Mouse (Mus musculus) CH12.LX (cell line): Measurements from ENCODE around the gene Ccz1. TPM values are rescaled to one million over a fixed set of nuclear protein-coding genes. Genes with fewer than 3 reads are reported as not detected.

Source experiments
- DNase-seq: peaks from one replicate; pipeline ENCODE4 v3.0.0-alpha.2; 2013; ENCODE audit errors: extremely low read depth
- H3K27ac ChIP-seq: 2 replicates; pipeline ENCODE4 v1.5.1; 2012; ENCODE audit warnings: low read depth, mild to moderate bottlenecking, control low read depth, moderate library complexity; ENCODE audit not compliant: insufficient read depth
- H3K27me3 ChIP-seq: replicated peaks from 2 replicates; pipeline ENCODE3; 2012; ENCODE audit warnings: inconsistent platforms
- H3K36me3 ChIP-seq, 2 experiments: replicated peaks in 1 of 2; 2 replicates each; pipeline versions ENCODE3 to v1.6.1; 2012; ENCODE audit warnings: inconsistent platforms in 1 of 2, low read length in 1 of 2, mild to moderate bottlenecking in 1 of 2, mixed read lengths in 1 of 2, moderate library complexity in 1 of 2; ENCODE audit not compliant: control insufficient read depth in 1 of 2, insufficient read depth in 1 of 2
- H3K4me1 ChIP-seq, 2 experiments: 2 replicates each; pipeline ENCODE4 v1.6.1; 2012; ENCODE audit warnings: inconsistent platforms in 1 of 2, moderate library complexity in 1 of 2; ENCODE audit not compliant: insufficient read depth in 2 of 2, control insufficient read depth in 1 of 2
- H3K4me2 ChIP-seq: 2 replicates; pipeline ENCODE4 v1.6.1; 2012; ENCODE audit warnings: low read depth, mild to moderate bottlenecking, control low read depth; ENCODE audit not compliant: poor library complexity, insufficient read depth, severe bottlenecking
- H3K4me3 ChIP-seq, 3 experiments: fragments of 150-350 bp in 1 of 3; sonication (generic) in 1 of 3; replicated peaks in 1 of 3; 2 replicates each; pipeline versions ENCODE3 to v1.5.1; 2011 to 2012; ENCODE audit warnings: low read depth in 2 of 3, low read length in 2 of 3, mild to moderate bottlenecking in 2 of 3, moderate library complexity in 2 of 3, control low read depth in 1 of 3, improper control_type of control experiment in 1 of 3, inconsistent platforms in 1 of 3, mixed read lengths in 1 of 3; ENCODE audit not compliant: poor library complexity in 1 of 3
- H3K79me2 ChIP-seq: replicated peaks from 2 replicates; pipeline ENCODE4 v1.6.1; 2012; ENCODE audit warnings: mild to moderate bottlenecking, moderate library complexity; ENCODE audit not compliant: control insufficient read depth, poor library complexity, insufficient read depth, severe bottlenecking; ENCODE audit errors: extremely low read depth
- H3K9ac ChIP-seq: 2 replicates; pipeline ENCODE4 v1.6.1; 2012; ENCODE audit warnings: low read depth, mild to moderate bottlenecking, control low read depth, moderate library complexity; ENCODE audit not compliant: insufficient read depth
- H3K9me3 ChIP-seq: replicated peaks from 2 replicates; pipeline ENCODE3; 2012; ENCODE audit warnings: low read length, inconsistent platforms, mixed read lengths
- BHLHE40 ChIP-seq: IDR thresholded peaks from 2 replicates; pipeline ENCODE4 v1.6.1; 2011; ENCODE audit warnings: mild to moderate bottlenecking, low read depth, low read length, improper control_type of control experiment
- CTCF ChIP-seq, 2 experiments: IDR thresholded peaks in 1 of 2; conservative IDR thresholded peaks in 1 of 2; 2 replicates each; pipeline ENCODE4 v1.5.1; 2011 to 2012; ENCODE audit warnings: low read depth in 2 of 2, low read length in 2 of 2, improper control_type of control experiment in 1 of 2, inconsistent platforms in 1 of 2, mild to moderate bottlenecking in 1 of 2, moderate library complexity in 1 of 2
- E2F4 ChIP-seq: IDR thresholded peaks from 2 replicates; pipeline ENCODE4 v1.6.1; 2011; ENCODE audit warnings: low read depth, low read length, improper control_type of control experiment; ENCODE audit not compliant: insufficient replicate concordance
- ELF1 ChIP-seq: IDR thresholded peaks from 2 replicates; pipeline ENCODE4 v1.6.1; 2014; ENCODE audit warnings: low read depth, mild to moderate bottlenecking, inconsistent platforms, low read length, improper control_type of control experiment
- EP300 ChIP-seq: IDR thresholded peaks from 2 replicates; pipeline ENCODE4 v1.6.1; 2011; ENCODE audit warnings: low read length, improper control_type of control experiment
- HCFC1 ChIP-seq: IDR thresholded peaks from 2 replicates; pipeline ENCODE4 v1.6.1; 2012; ENCODE audit warnings: low read depth, mild to moderate bottlenecking, inconsistent platforms, low read length, improper control_type of control experiment
- JUND ChIP-seq: conservative IDR thresholded peaks from 2 replicates; pipeline ENCODE4 v1.6.1; 2011; ENCODE audit warnings: low read depth, low read length, improper control_type of control experiment
- KAT2A ChIP-seq: IDR thresholded peaks from 2 replicates; pipeline ENCODE4 v1.6.1; 2012; ENCODE audit warnings: low read length, improper control_type of control experiment, inconsistent platforms; ENCODE audit not compliant: insufficient replicate concordance
- MAFK ChIP-seq: IDR thresholded peaks from 2 replicates; pipeline ENCODE4 v1.6.1; 2011; ENCODE audit warnings: low read length, improper control_type of control experiment; ENCODE audit not compliant: insufficient replicate concordance
- MAZ ChIP-seq: IDR thresholded peaks from 2 replicates; pipeline ENCODE4 v1.6.1; 2012; ENCODE audit warnings: low read depth, mild to moderate bottlenecking, inconsistent platforms, low read length, improper control_type of control experiment, moderate library complexity
- MEF2A ChIP-seq: IDR thresholded peaks from 2 replicates; pipeline ENCODE4 v1.6.1; 2014; ENCODE audit warnings: low read depth, mild to moderate bottlenecking, inconsistent platforms, low read length, improper control_type of control experiment, borderline replicate concordance
- MXI1 ChIP-seq: IDR thresholded peaks from 2 replicates; pipeline ENCODE4 v1.6.1; 2011; ENCODE audit warnings: mild to moderate bottlenecking, low read depth, low read length, improper control_type of control experiment
- POLR2A ChIP-seq: IDR thresholded peaks from 2 replicates; pipeline ENCODE4 v1.6.1; 2011; ENCODE audit warnings: low read depth, mild to moderate bottlenecking, improper control_type of control experiment, low read length
- POLR2AphosphoS2 ChIP-seq: IDR thresholded peaks from 2 replicates; pipeline ENCODE4 v1.6.1; 2011; ENCODE audit warnings: low read depth, low read length, improper control_type of control experiment
- RCOR1 ChIP-seq: conservative IDR thresholded peaks from 2 replicates; pipeline ENCODE4 v1.6.1; 2012; ENCODE audit warnings: low read depth, mild to moderate bottlenecking, inconsistent platforms, low read length, improper control_type of control experiment
- USF1 ChIP-seq: IDR thresholded peaks from 2 replicates; pipeline ENCODE4 v1.6.1; 2014; ENCODE audit warnings: low read depth, mild to moderate bottlenecking, inconsistent platforms, low read length, improper control_type of control experiment
- USF2 ChIP-seq: conservative IDR thresholded peaks from 2 replicates; pipeline ENCODE4 v1.6.1; 2011; ENCODE audit warnings: low read depth, low read length, improper control_type of control experiment
- dilution Hi-C: fragments of 300-500 bp; cut with MboI; formaldehyde crosslinking; loops from 2 replicates; pipeline ENCODE4 v1.14.3; 2020; ENCODE audit warnings: low sequenced_read_pairs; ENCODE audit not compliant: extremely low pct_unique_long_range_greater_than_20kb, extremely low pct_ligation_motif_present
- in situ Hi-C: fragments of 300-500 bp; cut with MboI; formaldehyde crosslinking; loops from 3 replicates; pipeline ENCODE4 v1.14.3; 2019; ENCODE audit warnings: low sequenced_read_pairs, low pct_ligation_motif_present, low pct_unique_long_range_greater_than_20kb, mixed read lengths
- polyA plus RNA-seq: library from polyadenylated mRNA; unstranded; fragments of >175 nt; gene quantifications from 2 replicates; pipeline ENCODE4 v1.2.1, GENCODE M21; 2012; ENCODE audit warnings: low read depth; ENCODE audit not compliant: insufficient read length
- total RNA-seq, 2 experiments: library from RNA; depleted of rRNA; stranded (reverse); fragments of 300-350 nt in 1 of 2; fragments of >200 nt in 1 of 2; gene quantifications; 2 replicates each; pipeline ENCODE4 v1.2.3; 2012 to 2014

Gene Ccz1
- total and polyA plus RNA-seq, 3 experiments = 64.3 to 129 (median 91.0) TPM

GRCm38 (mm10) chr5:143948361-143948760 is 66.3 kb downstream of the Ccz1 start:
- Histone ChIP-seq H3K4me2 (no peak overlapping the region), H3K9ac (no peak overlapping the region), H3K79me2 (no peaks in the 10 kb centered on the region), H3K4me3 (no peak overlapping the region), H3K27ac (no peak overlapping the region), H3K4me1 (peaks cover 0 to 4% of the 10 kb centered on the region in 2 experiments; a peak in 1 of 4 replicates), H3K27me3 (no peaks in the 10 kb centered on the region), H3K9me3 (no peaks in the 10 kb centered on the region), H3K36me3 (no peaks in the 10 kb centered on the region)
- dilution Hi-C loops (no loop called here), in situ Hi-C loops (no loop called here)
- DNase-seq = no peak
- no peak for TF ChIP-seq RCOR1
- TF ChIP-seq MAFK = no peak
- no peak for TF ChIP-seq USF2
- TF ChIP-seq BHLHE40 = no peak
- no peak for TF ChIP-seq ELF1
- no peak for TF ChIP-seq MXI1
- TF ChIP-seq MAZ = no peak
- TF ChIP-seq E2F4 = no peak
- TF ChIP-seq POLR2A = no peak
- TF ChIP-seq JUND = no peak
- TF ChIP-seq POLR2AphosphoS2 = no peak
- TF ChIP-seq MEF2A = no peak
- TF ChIP-seq, all 38 proteins: peak for 0

DNA sequence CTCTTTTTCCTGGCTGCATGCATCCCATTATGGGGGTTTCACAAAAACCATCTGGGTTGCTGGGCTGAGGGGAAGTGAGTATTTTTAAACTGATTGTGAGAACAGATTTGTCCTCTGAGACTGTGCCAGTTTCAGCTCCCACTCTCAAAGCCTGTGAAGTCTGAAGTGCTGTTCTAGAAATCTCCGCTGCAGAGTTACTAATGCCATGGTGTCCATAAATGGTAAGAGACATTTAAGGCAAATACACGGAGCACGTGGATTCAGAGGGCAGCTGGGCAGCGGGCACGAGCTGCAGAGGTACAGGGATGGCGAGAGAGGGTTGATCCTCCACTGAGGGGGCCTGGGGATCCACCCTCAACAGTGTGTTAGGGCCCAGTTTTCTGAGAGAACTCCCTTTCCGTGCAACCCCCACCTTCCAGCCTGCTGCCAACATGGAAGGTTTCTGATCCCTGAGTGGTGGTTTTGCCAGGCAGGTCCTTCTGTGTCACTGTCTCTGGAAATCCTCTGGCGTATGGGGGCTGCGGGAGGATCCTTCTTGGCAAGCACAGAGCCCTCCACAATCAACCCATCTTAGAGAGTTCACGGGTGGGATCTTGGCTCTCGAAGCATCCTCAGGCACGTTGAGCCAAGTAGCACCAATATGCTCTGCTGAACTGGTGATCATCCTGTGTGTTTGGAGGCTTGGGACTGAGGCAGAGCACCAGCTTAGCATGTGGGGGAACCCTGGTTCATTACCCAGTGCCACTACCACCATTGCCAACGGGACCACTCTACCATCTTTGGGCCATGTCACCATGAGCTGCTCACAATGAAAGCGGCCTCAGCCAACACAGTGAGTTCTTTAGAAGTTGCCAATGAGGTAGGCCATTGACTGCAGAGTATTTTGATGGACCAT is 71.2 kb downstream of the Ccz1 start:
- Histone ChIP-seq H3K9ac (no peak overlapping the region), H3K27ac (no peak overlapping the region), H3K79me2 (no peaks in the 10 kb centered on the region), H3K9me3 (peaks cover 5% of the 10 kb centered on the region), H3K36me3 (no peaks in the 10 kb centered on the region), H3K27me3 (no peaks in the 10 kb centered on the region), H3K4me3 (no peak overlapping the region), H3K4me2 (no peak overlapping the region), H3K4me1 (peaks cover 0 to 11% of the 10 kb centered on the region in 2 experiments; a peak in 1 of 4 replicates)
- dilution Hi-C loops (no loop called here), in situ Hi-C loops (no loop called here)
- TF ChIP-seq USF1 (no peak), EP300 (no peak), BHLHE40 (no peak), JUND (no peak), POLR2A (no peak), HCFC1 (no peak), CTCF (conservative IDR thresholded peaks at IDR 0.05 in 1 of 2, IDR thresholded peaks at IDR 0.05 in 1 of 2; ENCODE audit: low read depth in 2 of 2, low read length in 2 of 2) (no peak), KAT2A (no peak)
- DNase-seq = no peak
